ENCODE assay signal across 9 mouse cellular contexts in genomic region chr5:36529698-36530097, GRCm38 (mm10). TPM values are rescaled to one million over a fixed set of nuclear protein-coding genes. Genes with fewer than 3 reads are reported as not detected.
A peak's percentile ranks its signal among the peaks of the same experiment; 100 is the strongest.
DNase-seq lines count a peak whose midpoint lies in the region; ATAC-seq and TF ChIP-seq lines count a peak whose summit lies in the region.
"Had no signal": no experiment of that assay in that cellular context is flagged by ENCODE, and none has a peak within 500 bp of the region (broad histone marks: within the 10 kb centered on the region; RNA-seq: fewer than 3 reads in every experiment).

No protein-coding gene starts in this region.

- 4% methylated on average over 5 of the region's 5 CpGs for WGBS in heart, embryonic 13.5 days
- WGBS in forebrain, embryonic 13.5 days = 10% methylated on average over 5 of the region's 5 CpGs
- 21% methylated on average over 5 of the region's 5 CpGs for WGBS in liver, embryonic 15.5 days (ENCODE audit: insufficient replicate concordance)

- no peak for DNase-seq in heart, postnatal 14 days
- DNase-seq in testis, postnatal 10 days (ENCODE audit: low spot score) = no peak
- no peak for DNase-seq in layer of hippocampus, adult 11-12 months (ENCODE audit: low spot score)

- no peaks in the 10 kb centered on the region for H3K9me3 ChIP-seq in heart, embryonic 13.5 days
- H3K9me3 ChIP-seq in E14TG2a.4 (ENCODE audit: low read length) = no peaks in the 10 kb centered on the region
- no peaks in the 10 kb centered on the region for H3K9me3 ChIP-seq in forebrain, embryonic 13.5 days (replicated peaks)
- no peaks in the 10 kb centered on the region for H3K9me3 ChIP-seq in liver, embryonic 15.5 days (replicated peaks)

- TF ChIP-seq CTCF in E14TG2a.4 (conservative IDR thresholded peaks at IDR 0.05; ENCODE audit: low read length) = no peak

- peak overlapping the region; percentile 89 for H3K9ac ChIP-seq in heart, embryonic 13.5 days
- peak overlapping the region; percentile 78 for H3K9ac ChIP-seq in forebrain, embryonic 13.5 days
- peak overlapping the region; percentile 76 for H3K9ac ChIP-seq in liver, embryonic 15.5 days

- peaks cover 3% of the 10 kb centered on the region for H3K36me3 ChIP-seq in heart, embryonic 13.5 days
- H3K36me3 ChIP-seq in E14TG2a.4 (ENCODE audit: insufficient read depth, low read length) = peaks cover 33% of the 10 kb centered on the region
- H3K36me3 ChIP-seq in forebrain, embryonic 13.5 days (ENCODE audit: poor library complexity, severe bottlenecking) = peaks cover 6% of the 10 kb centered on the region
- H3K36me3 ChIP-seq in liver, embryonic 15.5 days (replicated peaks) = no peaks in the 10 kb centered on the region

- peak overlapping the region; percentile 78 for H3K4me3 ChIP-seq in heart, embryonic 13.5 days
- peak overlapping the region; percentile 94 for H3K4me3 ChIP-seq in E14TG2a.4 (replicated peaks; ENCODE audit: low read length)
- H3K4me3 ChIP-seq in forebrain, embryonic 13.5 days = peak overlapping the region; percentile 58
- H3K4me3 ChIP-seq in liver, embryonic 15.5 days (replicated peaks) = peak overlapping the region; percentile 71

- intact Hi-C loops in heart, postnatal 14 days (cut with DNase I) = loop anchor here (2.0 kb wide), 1 partner anchor 51 kb away; no protein-coding TSS in a partner anchor

- peak overlapping the region; percentile 74 for H3K27ac ChIP-seq in heart, embryonic 13.5 days (replicated peaks)
- H3K27ac ChIP-seq in forebrain, embryonic 13.5 days = peak overlapping the region; percentile 70; the same call in 1 of the 2 replicates
- peak overlapping the region; percentile 60 for H3K27ac ChIP-seq in liver, embryonic 15.5 days (replicated peaks)

- no peaks in the 10 kb centered on the region for H3K27me3 ChIP-seq in heart, embryonic 13.5 days (replicated peaks)
- no peaks in the 10 kb centered on the region for H3K27me3 ChIP-seq in E14TG2a.4 (ENCODE audit: insufficient read depth, low read length)
- no peaks in the 10 kb centered on the region for H3K27me3 ChIP-seq in forebrain, embryonic 13.5 days
- H3K27me3 ChIP-seq in liver, embryonic 15.5 days = no peaks in the 10 kb centered on the region
- H3K27me3 ChIP-seq: Patski had no signal

- H3K4me2 ChIP-seq in heart, embryonic 13.5 days = peak overlapping the region; percentile 94
- H3K4me2 ChIP-seq in forebrain, embryonic 13.5 days = peak overlapping the region; percentile 90
- H3K4me2 ChIP-seq in liver, embryonic 15.5 days = peak overlapping the region; percentile 93

- H3K4me1 ChIP-seq in heart, embryonic 13.5 days = peaks cover 39% of the 10 kb centered on the region
- H3K4me1 ChIP-seq in E14TG2a.4 (replicated peaks; ENCODE audit: low read depth, low read length) = peaks cover 41% of the 10 kb centered on the region
- H3K4me1 ChIP-seq in forebrain, embryonic 13.5 days = peaks cover 30% of the 10 kb centered on the region
- peaks cover 61% of the 10 kb centered on the region for H3K4me1 ChIP-seq in liver, embryonic 15.5 days (replicated peaks)

- ATAC-seq in heart, embryonic 13.5 days (ENCODE audit: extremely low read depth, insufficient number of reproducible peaks, low FRiP score, low TSS enrichment) = no peak; the same call in 1 of the 2 replicates
- no peak for ATAC-seq in forebrain, embryonic 13.5 days
- ATAC-seq in liver, embryonic 15.5 days (ENCODE audit: insufficient read depth) = no peak
- ATAC-seq in monocyte, adult 5-6 weeks (replicated peaks; ENCODE audit: insufficient number of reproducible peaks, low FRiP score, low TSS enrichment, poor library complexity, severe bottlenecking) = no peak

RNA-seq across cellular contexts. Expression of gene Ccdc96, which starts 45.3 kb away (rescaled TPM):
- polyA plus RNA-seq in heart, embryonic 13.5 days (2015; fragmentation: Nextera tagmentation; extraction: Ambion mirVana) = 0.23 and 0.27 TPM in 2 replicates
- under 1 TPM; 0.29 to 0.31 TPM for total RNA-seq in heart, postnatal 14 days (2021)
- 3.8 and 4.1 TPM in 2 replicates for polyA plus RNA-seq in forebrain, embryonic 13.5 days (2015; fragmentation: Nextera tagmentation; extraction: Ambion mirVana)
- polyA plus RNA-seq in liver, embryonic 15.5 days (2015; fragmentation: Nextera tagmentation; extraction: Ambion mirVana) = 0.07 and 0.09 TPM in 2 replicates
- 0.49 to 0.64 TPM in 2 of 3 replicates, not detected in the other for total RNA-seq in monocyte, adult 5-6 weeks (2017)

RNA-seq across cellular contexts. Expression of gene Tada2b, which starts 45.6 kb away (rescaled TPM):
- 1.4 and 1.6 TPM in 2 replicates for polyA plus RNA-seq in heart, embryonic 13.5 days (2015; fragmentation: Nextera tagmentation; extraction: Ambion mirVana)
- total RNA-seq in heart, postnatal 14 days (2021) = 10 to 100 TPM; 15.7 to 16.0 TPM
- polyA plus RNA-seq in forebrain, embryonic 13.5 days (2015; fragmentation: Nextera tagmentation; extraction: Ambion mirVana) = 2.8 and 3.2 TPM in 2 replicates
- 0.74 and 1.1 TPM in 2 replicates for polyA plus RNA-seq in liver, embryonic 15.5 days (2015; fragmentation: Nextera tagmentation; extraction: Ambion mirVana)
- 9.1 to 25.8 TPM (median 15.7 TPM) in 3 replicates for total RNA-seq in monocyte, adult 5-6 weeks (2017)
